Mouse (Mus musculus) c-Kit-positive CD71-positive TER-119-negative erythroid progenitor cells, embryonic 14.5 days (primary cell): Measurements from ENCODE around the gene Dnaaf2.

Experiments used
- DNase-seq: peaks from one replicate; pipeline ENCODE4 v3.0.0-alpha.2; 2013; ENCODE audit warnings: low read depth

Dnaaf2 gene

GRCm38 (mm10) chr12:69198164-69198535 is at the start of gene Dnaaf2:
Gene Dnaaf2, minus strand, starts transcription at chr12:69198429.
- DNase-seq, result peak; percentile 69

GRCm38 (mm10) chr12:69241771-69242431 is 43.7 kb upstream of the Dnaaf2 start:
- no peak for DNase-seq

- DNase-seq, result no peak
Measured at GRCm38 (mm10) chr12:69241405-69241770, 43.2 kb upstream of the Dnaaf2 start.

- no peak for DNase-seq
Measured at GRCm38 (mm10) chr12:69240876-69241275, 42.6 kb upstream of the Dnaaf2 start, which contains the start of gene Klhdc1. Gene Klhdc1, plus strand, starts transcription at chr12:69241176.

- DNase-seq, result no peak
Measured at GRCm38 (mm10) chr12:69238284-69238683, 40.1 kb upstream of the Dnaaf2 start.

- DNase-seq, result no peak
Measured at GRCm38 (mm10) chr12:69235782-69236181, 37.6 kb upstream of the Dnaaf2 start.

GRCm38 (mm10) chr12:69229251-69229650 is 31.0 kb upstream of the Dnaaf2 start:
- peak; percentile 49 for DNase-seq

- peak; percentile 81 for DNase-seq
Measured at GRCm38 (mm10) chr12:69227776-69228466, 29.7 kb upstream of the Dnaaf2 start, which contains the start of gene Pole2. Gene Pole2, minus strand, starts transcription at chr12:69228195.

GRCm38 (mm10) chr12:69220613-69221277 is 22.5 kb upstream of the Dnaaf2 start:
- no peak for DNase-seq

- no peak for DNase-seq
Measured at GRCm38 (mm10) chr12:69216587-69216986, 18.4 kb upstream of the Dnaaf2 start.

- no peak for DNase-seq
Measured at GRCm38 (mm10) chr12:69215000-69215785, 17.0 kb upstream of the Dnaaf2 start.

- DNase-seq, result no peak
Measured at GRCm38 (mm10) chr12:69214393-69214792, 16.2 kb upstream of the Dnaaf2 start.

- DNase-seq, result no peak
Measured at GRCm38 (mm10) chr12:69213186-69213777, 15.1 kb upstream of the Dnaaf2 start.

- no peak for DNase-seq
Measured at GRCm38 (mm10) chr12:69211057-69211456, 12.8 kb upstream of the Dnaaf2 start.

GRCm38 (mm10) chr12:69210056-69210979 is 12.1 kb upstream of the Dnaaf2 start:
- no peak for DNase-seq

GRCm38 (mm10) chr12:69208520-69208919 is 10.3 kb upstream of the Dnaaf2 start:
- no peak for DNase-seq

GRCm38 (mm10) chr12:69207926-69208325 is 9.7 kb upstream of the Dnaaf2 start:
- no peak for DNase-seq

GRCm38 (mm10) chr12:69207396-69207795 is 9.2 kb upstream of the Dnaaf2 start:
- no peak for DNase-seq

- no peak for DNase-seq
Measured at GRCm38 (mm10) chr12:69204052-69204833, 6.0 kb upstream of the Dnaaf2 start, which contains the start of gene Gm49384. Gene Gm49384, minus strand, starts transcription at chr12:69204267.

- no peak for DNase-seq
Measured at GRCm38 (mm10) chr12:69198985-69199384, 756 bp upstream of the Dnaaf2 start.
